Mouse (Mus musculus): ENCODE data around the gene Kcnma1. TPM values are rescaled to one million over a fixed set of nuclear protein-coding genes. Genes with fewer than 3 reads are reported as not detected.

Kcnma1 gene
- polyA plus RNA-seq, 1 experiment from 2014 or later = 9.0 TPM

- Histone ChIP-seq H3K4me2 (replicated peaks) (no peak overlapping the region), H3K4me1 (no peaks in the 10 kb centered on the region), H3K36me3 (no peaks in the 10 kb centered on the region), H3K9me3 (no peaks in the 10 kb centered on the region), H3K27me3 (no peaks in the 10 kb centered on the region), H3K27ac (replicated peaks) (no peak overlapping the region), H3K9ac (replicated peaks) (no peak overlapping the region), H3K4me3 (no peak overlapping the region)
- no peak for ATAC-seq (replicated peaks)
- 92% methylated on average over 9 of the region's 9 CpGs for WGBS
Observed at GRCm38 (mm10) chr14:23492581-23493360, 521.5 kb downstream of the Kcnma1 start.

- Histone ChIP-seq H3K4me3 (no peak overlapping the region), H3K27ac (replicated peaks) (no peak overlapping the region), H3K36me3 (no peaks in the 10 kb centered on the region), H3K4me2 (replicated peaks) (no peak overlapping the region), H3K4me1 (no peaks in the 10 kb centered on the region), H3K9me3 (no peaks in the 10 kb centered on the region), H3K27me3 (no peaks in the 10 kb centered on the region), H3K9ac (replicated peaks) (no peak overlapping the region)
- 53% methylated on average over 2 of the region's 2 CpGs for WGBS
- no peak for ATAC-seq (replicated peaks)
Observed at GRCm38 (mm10) chr14:23491359-23491758, 522.9 kb downstream of the Kcnma1 start.

- Histone ChIP-seq H3K27ac (replicated peaks) (no peak overlapping the region), H3K4me3 (no peak overlapping the region), H3K4me2 (replicated peaks) (no peak overlapping the region), H3K27me3 (no peaks in the 10 kb centered on the region), H3K9ac (replicated peaks) (no peak overlapping the region), H3K4me1 (no peaks in the 10 kb centered on the region), H3K9me3 (no peaks in the 10 kb centered on the region), H3K36me3 (no peaks in the 10 kb centered on the region)
- WGBS = 86% methylated on average over 1 of the region's 1 CpGs
- ATAC-seq (replicated peaks) = no peak
Observed at GRCm38 (mm10) chr14:23486687-23487086, 527.6 kb downstream of the Kcnma1 start.

GRCm38 (mm10) chr14:23485802-23486500, 528.3 kb downstream of the Kcnma1 start:
- Histone ChIP-seq H3K9me3 (no peaks in the 10 kb centered on the region), H3K27me3 (no peaks in the 10 kb centered on the region), H3K4me1 (no peaks in the 10 kb centered on the region), H3K4me2 (replicated peaks) (no peak overlapping the region), H3K4me3 (no peak overlapping the region), H3K36me3 (no peaks in the 10 kb centered on the region), H3K27ac (replicated peaks) (no peak overlapping the region), H3K9ac (replicated peaks) (no peak overlapping the region)
- ATAC-seq (replicated peaks) = no peak
- 87% methylated on average over 7 of the region's 7 CpGs for WGBS

GRCm38 (mm10) chr14:23475129-23475528, 539.2 kb downstream of the Kcnma1 start:
- ATAC-seq (replicated peaks) = no peak
- H3K27me3 ChIP-seq = no peaks in the 10 kb centered on the region
- H3K27ac ChIP-seq (replicated peaks) = no peak overlapping the region
- 74% methylated on average over 4 of the region's 4 CpGs for WGBS
- H3K9me3 ChIP-seq = no peaks in the 10 kb centered on the region
- no peak overlapping the region for H3K9ac ChIP-seq (replicated peaks)
- H3K4me3 ChIP-seq = no peak overlapping the region
- H3K36me3 ChIP-seq = no peaks in the 10 kb centered on the region
- H3K4me1 ChIP-seq = no peaks in the 10 kb centered on the region
- no peak overlapping the region for H3K4me2 ChIP-seq (replicated peaks)

GRCm38 (mm10) chr14:23470071-23470470, 544.2 kb downstream of the Kcnma1 start:
- H3K9ac ChIP-seq (replicated peaks) = no peak overlapping the region
- no peak overlapping the region for H3K27ac ChIP-seq (replicated peaks)

GRCm38 (mm10) chr14:23465135-23465534, 549.2 kb downstream of the Kcnma1 start:
- H3K4me3 ChIP-seq = no peak overlapping the region
- H3K36me3 ChIP-seq = no peaks in the 10 kb centered on the region
- no peak overlapping the region for H3K4me2 ChIP-seq (replicated peaks)
- ATAC-seq (replicated peaks) = no peak
- peaks cover 4% of the 10 kb centered on the region; the same call in 1 of the 2 replicates for H3K4me1 ChIP-seq
- WGBS = 87% methylated on average over 2 of the region's 2 CpGs
- peaks cover 9% of the 10 kb centered on the region for H3K27me3 ChIP-seq
- H3K9ac ChIP-seq (replicated peaks) = no peak overlapping the region
- H3K9me3 ChIP-seq = no peaks in the 10 kb centered on the region
- no peak overlapping the region for H3K27ac ChIP-seq (replicated peaks)

More at GRCm38 (mm10) chr14:23470071-23470470, 544.2 kb downstream of the Kcnma1 start:
- Histone ChIP-seq H3K9me3 (no peaks in the 10 kb centered on the region), H3K27me3 (no peaks in the 10 kb centered on the region), H3K4me1 (no peaks in the 10 kb centered on the region), H3K36me3 (no peaks in the 10 kb centered on the region), H3K4me2 (replicated peaks) (no peak overlapping the region), H3K4me3 (no peak overlapping the region)
- WGBS = 90% methylated on average over 2 of the region's 2 CpGs
- ATAC-seq (replicated peaks) = no peak

GRCm38 (mm10) chr14:23458560-23458959, 555.7 kb downstream of the Kcnma1 start:
- no peaks in the 10 kb centered on the region for H3K36me3 ChIP-seq
- peaks cover 14% of the 10 kb centered on the region; the same call in 1 of the 2 replicates for H3K4me1 ChIP-seq
- 67% methylated on average over 4 of the region's 4 CpGs for WGBS
- no peak overlapping the region for H3K9ac ChIP-seq (replicated peaks)
- H3K9me3 ChIP-seq = no peaks in the 10 kb centered on the region
- peaks cover 22% of the 10 kb centered on the region for H3K27me3 ChIP-seq
- no peak for ATAC-seq (replicated peaks)
- H3K4me2 ChIP-seq (replicated peaks) = no peak overlapping the region
- no peak overlapping the region for H3K4me3 ChIP-seq
- no peak overlapping the region for H3K27ac ChIP-seq (replicated peaks)

- H3K4me3 ChIP-seq = no peak overlapping the region
- H3K36me3 ChIP-seq = no peaks in the 10 kb centered on the region
- peaks cover 4% of the 10 kb centered on the region for H3K4me1 ChIP-seq
- no peaks in the 10 kb centered on the region for H3K9me3 ChIP-seq
- WGBS = 74% methylated on average over 6 of the region's 6 CpGs
- H3K4me2 ChIP-seq (replicated peaks) = no peak overlapping the region
- H3K9ac ChIP-seq (replicated peaks) = no peak overlapping the region
- no peak overlapping the region for H3K27ac ChIP-seq (replicated peaks)
- ATAC-seq (replicated peaks) = no peak
- no peaks in the 10 kb centered on the region for H3K27me3 ChIP-seq
Observed at GRCm38 (mm10) chr14:23451681-23452080, 562.6 kb downstream of the Kcnma1 start.

- WGBS = 90% methylated on average over 3 of the region's 3 CpGs
- H3K36me3 ChIP-seq = no peaks in the 10 kb centered on the region
- no peak for ATAC-seq (replicated peaks)
- no peaks in the 10 kb centered on the region for H3K4me1 ChIP-seq
- H3K4me3 ChIP-seq = no peak overlapping the region
- no peak overlapping the region for H3K9ac ChIP-seq (replicated peaks)
- no peaks in the 10 kb centered on the region for H3K9me3 ChIP-seq
- H3K27me3 ChIP-seq = no peaks in the 10 kb centered on the region
- H3K27ac ChIP-seq (replicated peaks) = no peak overlapping the region
- no peak overlapping the region for H3K4me2 ChIP-seq (replicated peaks)
Observed at GRCm38 (mm10) chr14:23437467-23437866, 576.8 kb downstream of the Kcnma1 start.

- Histone ChIP-seq H3K9ac (replicated peaks) (no peak overlapping the region), H3K36me3 (no peaks in the 10 kb centered on the region), H3K27me3 (no peaks in the 10 kb centered on the region), H3K4me1 (no peaks in the 10 kb centered on the region), H3K4me3 (no peak overlapping the region), H3K4me2 (replicated peaks) (no peak overlapping the region), H3K27ac (replicated peaks) (no peak overlapping the region), H3K9me3 (no peaks in the 10 kb centered on the region)
- ATAC-seq (replicated peaks) = no peak
- 76% methylated on average over 8 of the region's 8 CpGs for WGBS
Observed at GRCm38 (mm10) chr14:23435861-23436260, 578.4 kb downstream of the Kcnma1 start.

- Histone ChIP-seq H3K9ac (replicated peaks) (no peak overlapping the region), H3K27me3 (no peaks in the 10 kb centered on the region), H3K4me2 (replicated peaks) (no peak overlapping the region), H3K9me3 (no peaks in the 10 kb centered on the region), H3K4me1 (no peaks in the 10 kb centered on the region), H3K27ac (replicated peaks) (no peak overlapping the region), H3K4me3 (no peak overlapping the region), H3K36me3 (no peaks in the 10 kb centered on the region)
- ATAC-seq (replicated peaks) = no peak
- 91% methylated on average over 2 of the region's 2 CpGs for WGBS
Observed at GRCm38 (mm10) chr14:23430006-23430405, 584.3 kb downstream of the Kcnma1 start.

Measured in forebrain, embryonic 15.5 days (tissue).